Mouse (Mus musculus): ENCODE measurements around the gene Pank4. TPM values are rescaled to one million over a fixed set of nuclear protein-coding genes. Genes with fewer than 3 reads are reported as not detected.
A peak's percentile ranks its signal among the peaks of the same experiment; 100 is the strongest.

The Pank4 gene
- 13.5 and 13.6 TPM in 2 replicates for total RNA-seq (2014; rRNA removed)
- polyA plus RNA-seq (2012; rRNA removed) = 13.0 and 19.5 TPM in 2 replicates

DNA sequence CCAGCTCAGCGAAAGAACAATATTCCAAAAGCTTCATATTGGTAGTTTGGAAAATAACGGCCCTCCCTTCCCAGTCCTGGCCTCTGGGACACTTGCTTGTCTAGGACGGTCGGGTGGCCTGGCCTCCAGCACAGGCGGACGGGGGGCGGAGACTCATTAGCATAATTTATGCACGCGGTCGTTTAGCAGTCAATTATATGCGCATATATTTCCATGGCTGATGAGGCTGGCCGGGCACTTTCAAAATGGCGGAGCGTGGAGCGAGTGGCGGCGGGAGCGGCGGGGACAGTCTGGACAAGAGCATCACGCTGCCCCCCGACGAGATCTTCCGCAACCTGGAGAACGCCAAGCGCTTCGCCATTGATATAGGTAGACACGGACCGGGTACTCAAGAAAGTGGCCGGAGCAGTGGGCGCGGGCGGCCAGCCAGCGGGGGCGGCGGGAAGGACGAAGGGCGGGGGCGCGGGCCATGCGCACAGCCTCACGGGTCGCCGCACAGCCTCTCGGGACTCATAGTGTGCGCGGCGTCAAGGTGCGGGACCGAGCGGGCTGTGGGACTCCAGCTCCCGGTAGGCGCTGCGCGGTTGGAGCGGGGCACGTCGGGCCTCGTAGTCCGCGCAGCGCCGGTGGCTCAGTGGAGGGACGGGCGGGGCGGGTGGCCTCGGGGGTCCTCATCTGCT lies at the start of gene Pank4:
TSS of gene Pank4 (plus strand) at position 223 of the 680 bp plus-strand sequence.
- H3K27me3 ChIP-seq (ENCODE audit: control insufficient read depth, insufficient read depth, low read length) = peaks cover 19% of the 10 kb centered on the region; the same call in 1 of the 2 replicates
- peaks cover 3% of the 10 kb centered on the region for H3K4me1 ChIP-seq (ENCODE audit: control insufficient read depth, insufficient read depth, low read length)
- peak; percentile 84 for DNase-seq (ENCODE audit: extremely low read depth, low read depth, low spot score)
- H3K79me2 ChIP-seq (ENCODE audit: control insufficient read depth, insufficient read depth, low read length) = peaks cover 7% of the 10 kb centered on the region; the same call in 1 of the 2 replicates
- peak within 1 kb of the TSS; percentile 90 for H3K27ac ChIP-seq (replicated peaks; ENCODE audit: insufficient read depth, low read depth, low read length)
- H3K36me3 ChIP-seq (ENCODE audit: control insufficient read depth, insufficient read depth, low read length) = no peaks in the 10 kb centered on the region
- peak; percentile 70; the same call in 1 of the 2 replicates for TF ChIP-seq POLR2A (IDR thresholded peaks at IDR 0.05; ENCODE audit: extremely low read depth, insufficient read depth, low read length)
- TF ChIP-seq CTCF (IDR thresholded peaks at IDR 0.05; ENCODE audit: low read depth, low read length) = no peak
- peak within 1 kb of the TSS; percentile 92 for H3K9ac ChIP-seq (ENCODE audit: low read depth, low read length)
- H3K4me3 ChIP-seq (ENCODE audit: insufficient read depth, low read depth, low read length) = peak within 1 kb of the TSS; percentile 95
- WGBS = under 1% methylated on average over 60 of the region's 66 CpGs

DNA sequence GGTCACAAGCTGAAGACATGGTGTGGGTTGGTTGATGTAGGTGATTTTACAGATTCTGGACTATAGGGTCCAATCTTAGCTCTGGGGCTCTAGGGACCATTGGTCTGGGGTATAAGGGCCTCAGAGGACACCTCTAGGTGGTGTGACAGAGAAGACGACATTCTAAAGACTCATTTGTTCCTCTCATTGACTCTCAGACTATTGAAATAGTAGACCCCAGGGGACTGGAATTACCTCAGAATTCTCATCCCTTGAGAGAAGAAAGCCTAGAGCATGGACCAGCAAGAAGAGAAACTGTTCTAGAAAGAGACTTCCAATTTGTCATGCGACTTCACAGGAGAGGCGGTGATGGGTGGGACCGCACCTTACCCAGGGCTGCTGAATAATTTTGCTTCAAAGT lies 49.7 kb upstream of the Pank4 start:
- WGBS = 99% methylated on average over 4 of the region's 4 CpGs
- H3K27ac ChIP-seq (replicated peaks; ENCODE audit: insufficient read depth, low read depth, low read length) = no peak overlapping the region

DNA sequence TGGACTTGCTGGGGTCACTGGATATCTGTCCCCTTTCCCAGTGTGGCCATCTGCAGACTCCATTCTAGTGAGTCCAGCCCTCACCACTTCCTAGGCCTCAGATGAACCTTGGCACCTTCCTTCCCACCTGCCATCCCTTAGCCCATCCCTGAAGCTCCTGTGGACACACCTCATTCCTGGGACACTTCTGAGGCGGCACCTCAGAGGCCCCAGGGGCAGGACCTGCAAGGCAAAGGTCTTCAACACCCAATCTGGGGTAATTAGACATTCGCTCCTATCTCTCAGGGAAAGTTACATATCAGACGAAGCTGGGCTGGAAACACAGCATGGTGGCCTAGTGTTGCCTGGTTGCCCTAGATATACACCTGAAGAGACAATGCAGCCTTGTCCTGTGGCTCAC lies 49.2 kb upstream of the Pank4 start:
- WGBS = 98% methylated on average over 3 of the region's 3 CpGs
- H3K4me3 ChIP-seq (ENCODE audit: insufficient read depth, low read depth, low read length) = no peak overlapping the region
- H3K27ac ChIP-seq (replicated peaks; ENCODE audit: insufficient read depth, low read depth, low read length) = no peak overlapping the region
- H3K36me3 ChIP-seq (ENCODE audit: control insufficient read depth, insufficient read depth, low read length) = peaks cover 13% of the 10 kb centered on the region; the same call in 1 of the 2 replicates
- H3K27me3 ChIP-seq (ENCODE audit: control insufficient read depth, insufficient read depth, low read length) = no peaks in the 10 kb centered on the region
- H3K9ac ChIP-seq (ENCODE audit: low read depth, low read length) = no peak overlapping the region
- TF ChIP-seq CTCF (IDR thresholded peaks at IDR 0.05; ENCODE audit: low read depth, low read length) = no peak
- TF ChIP-seq POLR2A (IDR thresholded peaks at IDR 0.05; ENCODE audit: extremely low read depth, insufficient read depth, low read length) = no peak
- no peak for DNase-seq (ENCODE audit: extremely low read depth, low read depth, low spot score)
- peaks cover 8% of the 10 kb centered on the region for H3K4me1 ChIP-seq (ENCODE audit: control insufficient read depth, insufficient read depth, low read length)
- no peaks in the 10 kb centered on the region for H3K79me2 ChIP-seq (ENCODE audit: control insufficient read depth, insufficient read depth, low read length)

More for the DNA sequence above, 49.7 kb upstream of the Pank4 start:
- Histone ChIP-seq H3K79me2 (ENCODE audit: control insufficient read depth, insufficient read depth, low read length) (no peaks in the 10 kb centered on the region), H3K36me3 (ENCODE audit: control insufficient read depth, insufficient read depth, low read length) (peaks cover 13% of the 10 kb centered on the region; the same call in 1 of the 2 replicates), H3K27me3 (ENCODE audit: control insufficient read depth, insufficient read depth, low read length) (no peaks in the 10 kb centered on the region), H3K4me3 (ENCODE audit: insufficient read depth, low read depth, low read length) (no peak overlapping the region), H3K9ac (ENCODE audit: low read depth, low read length) (no peak overlapping the region), H3K4me1 (ENCODE audit: control insufficient read depth, insufficient read depth, low read length) (peaks cover 8% of the 10 kb centered on the region)
- no peak for DNase-seq (ENCODE audit: extremely low read depth, low read depth, low spot score)
- TF ChIP-seq POLR2A (IDR thresholded peaks at IDR 0.05; ENCODE audit: extremely low read depth, insufficient read depth, low read length) (no peak), CTCF (IDR thresholded peaks at IDR 0.05; ENCODE audit: low read depth, low read length) (no peak)

DNA sequence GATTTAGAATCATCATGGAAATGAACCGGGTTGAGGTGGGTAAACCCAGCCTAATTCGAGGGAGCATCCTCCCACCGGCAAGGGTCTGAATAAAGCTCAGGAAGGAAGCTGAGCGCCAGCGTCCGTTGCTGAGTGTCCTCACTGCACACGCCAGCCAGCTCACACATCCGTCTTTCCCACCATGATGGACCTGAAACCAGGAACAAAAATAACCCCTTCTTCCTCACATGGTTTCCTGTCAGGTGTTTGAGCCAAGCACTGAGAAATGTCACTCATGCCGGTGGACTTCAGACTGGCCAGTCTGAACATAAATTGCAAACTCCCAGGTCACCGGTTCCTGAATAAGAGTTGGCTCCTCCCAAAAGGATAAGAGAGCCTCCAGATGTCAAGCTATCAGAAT lies 48.6 kb upstream of the Pank4 start:
- DNase-seq (ENCODE audit: extremely low read depth, low read depth, low spot score) = no peak
- peaks cover 13% of the 10 kb centered on the region; the same call in 1 of the 2 replicates for H3K36me3 ChIP-seq (ENCODE audit: control insufficient read depth, insufficient read depth, low read length)

DNA sequence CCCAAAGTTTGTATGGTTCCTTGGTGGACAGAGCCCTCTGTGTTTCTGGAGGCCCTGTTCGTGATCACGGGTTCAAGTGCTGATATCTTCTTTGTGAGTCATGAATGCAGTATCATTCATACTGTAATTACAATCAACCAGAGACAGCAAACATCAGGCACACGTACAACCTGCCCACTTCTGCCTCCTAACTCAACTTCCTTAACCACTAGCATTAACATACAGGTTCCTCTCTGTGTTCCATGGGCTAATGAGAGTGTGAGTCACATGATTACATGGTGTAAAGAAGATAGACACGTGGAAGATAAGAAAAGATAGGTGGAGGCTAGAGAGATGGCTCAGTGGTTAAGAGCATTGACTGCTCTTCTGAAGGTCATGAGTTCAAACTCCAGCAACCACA lies 47.3 kb upstream of the Pank4 start:
- Histone ChIP-seq H3K27ac (replicated peaks; ENCODE audit: insufficient read depth, low read depth, low read length) (no peak overlapping the region), H3K9ac (ENCODE audit: low read depth, low read length) (no peak overlapping the region), H3K36me3 (ENCODE audit: control insufficient read depth, insufficient read depth, low read length) (peaks cover 16% of the 10 kb centered on the region), H3K4me3 (ENCODE audit: insufficient read depth, low read depth, low read length) (no peak overlapping the region), H3K27me3 (ENCODE audit: control insufficient read depth, insufficient read depth, low read length) (no peaks in the 10 kb centered on the region), H3K4me1 (ENCODE audit: control insufficient read depth, insufficient read depth, low read length) (peaks cover under 1% of the 10 kb centered on the region; the same call in 1 of the 2 replicates), H3K79me2 (ENCODE audit: control insufficient read depth, insufficient read depth, low read length) (no peaks in the 10 kb centered on the region)
- DNase-seq (ENCODE audit: extremely low read depth, low read depth, low spot score) = no peak
- TF ChIP-seq CTCF (IDR thresholded peaks at IDR 0.05; ENCODE audit: low read depth, low read length) (no peak), POLR2A (IDR thresholded peaks at IDR 0.05; ENCODE audit: extremely low read depth, insufficient read depth, low read length) (no peak)
- 84% methylated on average over 4 of the region's 4 CpGs for WGBS

More for the DNA sequence above, 48.6 kb upstream of the Pank4 start:
- H3K9ac ChIP-seq (ENCODE audit: low read depth, low read length) = no peak overlapping the region
- no peaks in the 10 kb centered on the region for H3K79me2 ChIP-seq (ENCODE audit: control insufficient read depth, insufficient read depth, low read length)
- WGBS = 70% methylated on average over 10 of the region's 10 CpGs
- H3K4me1 ChIP-seq (ENCODE audit: control insufficient read depth, insufficient read depth, low read length) = peaks cover 8% of the 10 kb centered on the region
- no peak overlapping the region for H3K4me3 ChIP-seq (ENCODE audit: insufficient read depth, low read depth, low read length)
- TF ChIP-seq CTCF (IDR thresholded peaks at IDR 0.05; ENCODE audit: low read depth, low read length) (no peak), POLR2A (IDR thresholded peaks at IDR 0.05; ENCODE audit: extremely low read depth, insufficient read depth, low read length) (no peak)
- no peak overlapping the region for H3K27ac ChIP-seq (replicated peaks; ENCODE audit: insufficient read depth, low read depth, low read length)
- H3K27me3 ChIP-seq (ENCODE audit: control insufficient read depth, insufficient read depth, low read length) = no peaks in the 10 kb centered on the region

DNA sequence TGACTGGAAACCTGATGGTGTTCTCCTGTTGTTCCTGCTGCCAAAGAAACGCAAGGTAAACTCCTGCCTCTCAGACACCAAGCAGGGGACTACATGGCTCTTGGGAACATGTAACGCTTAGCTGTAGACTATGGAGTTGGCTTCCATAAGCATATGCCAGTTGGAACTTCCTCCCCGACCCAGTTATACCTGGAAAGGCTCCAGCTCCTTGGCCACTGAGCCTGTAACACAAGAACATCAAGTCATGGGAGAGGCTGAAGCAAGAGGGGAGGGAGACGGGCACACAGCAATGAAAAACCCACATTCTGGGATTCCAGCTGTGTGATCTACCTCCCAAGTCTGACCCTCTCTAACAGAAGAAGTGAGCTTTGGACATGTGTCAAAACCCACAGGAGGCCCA lies 41.6 kb upstream of the Pank4 start:
- H3K9ac ChIP-seq (ENCODE audit: low read depth, low read length) = no peak overlapping the region
- no peaks in the 10 kb centered on the region for H3K27me3 ChIP-seq (ENCODE audit: control insufficient read depth, insufficient read depth, low read length)
- no peak overlapping the region for H3K4me3 ChIP-seq (ENCODE audit: insufficient read depth, low read depth, low read length)
- H3K27ac ChIP-seq (replicated peaks; ENCODE audit: insufficient read depth, low read depth, low read length) = no peak overlapping the region
- DNase-seq (ENCODE audit: extremely low read depth, low read depth, low spot score) = no peak
- peaks cover 14% of the 10 kb centered on the region for H3K36me3 ChIP-seq (ENCODE audit: control insufficient read depth, insufficient read depth, low read length)
- TF ChIP-seq CTCF (IDR thresholded peaks at IDR 0.05; ENCODE audit: low read depth, low read length) (no peak), POLR2A (IDR thresholded peaks at IDR 0.05; ENCODE audit: extremely low read depth, insufficient read depth, low read length) (no peak)
- WGBS = 92% methylated on average over 4 of the region's 4 CpGs
- peaks cover 3% of the 10 kb centered on the region for H3K4me1 ChIP-seq (ENCODE audit: control insufficient read depth, insufficient read depth, low read length)
- H3K79me2 ChIP-seq (ENCODE audit: control insufficient read depth, insufficient read depth, low read length) = no peaks in the 10 kb centered on the region; the same call in 1 of the 2 replicates

Measured in liver, adult 2 months (tissue).